Comparison of ENCODE assay signal across 8 mouse cellular contexts in the genomic region with DNA sequence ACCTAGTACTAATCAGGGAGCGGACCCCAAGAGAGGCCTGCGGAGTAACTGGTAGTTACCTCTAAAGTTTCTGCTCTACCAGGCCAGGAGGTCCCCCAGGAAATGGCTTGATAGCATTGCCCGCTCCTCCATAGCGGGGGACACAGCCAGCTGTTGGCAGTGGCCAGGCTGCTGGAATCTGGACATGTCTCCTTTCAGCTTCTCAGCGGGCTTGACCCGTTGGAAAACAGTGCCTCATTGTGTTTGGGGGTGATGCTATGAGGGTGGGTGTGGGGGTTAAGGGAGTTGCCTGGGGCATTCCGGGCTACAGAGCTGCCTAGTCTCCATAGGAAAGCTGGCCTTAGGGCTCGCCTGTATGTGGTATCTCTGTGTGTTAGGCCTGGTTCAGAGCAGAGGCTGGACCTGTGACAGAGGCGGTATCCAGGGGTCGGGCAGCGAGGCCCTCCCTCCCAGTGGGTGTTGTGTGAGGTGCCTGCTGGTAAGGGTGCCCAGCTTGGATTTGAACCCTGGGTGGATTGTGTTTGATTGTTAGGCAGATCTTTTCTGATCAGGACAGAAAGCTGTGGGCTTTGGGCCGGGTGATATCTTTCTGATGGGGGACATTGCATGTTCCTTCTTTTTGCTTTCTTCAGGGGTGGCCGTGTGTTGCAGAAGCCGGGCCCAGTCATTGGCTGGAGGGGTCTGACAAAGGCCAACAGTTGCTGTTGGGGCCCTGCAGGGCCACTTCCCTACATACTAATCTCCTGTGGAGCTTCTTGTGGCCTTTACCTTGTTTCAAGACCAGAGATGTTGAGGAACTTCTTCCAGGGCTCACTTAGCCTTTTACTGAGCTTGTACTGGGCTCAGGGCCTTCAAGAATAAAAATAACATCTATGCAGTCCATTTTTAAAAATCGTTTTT. TPM values are rescaled to one million over a fixed set of nuclear protein-coding genes. Genes with fewer than 3 reads are reported as not detected.
DNase-seq lines count a peak whose midpoint lies in the region; ATAC-seq and TF ChIP-seq lines count a peak whose summit lies in the region.

No protein-coding gene starts in this region.

- TF ChIP-seq CTCF in spleen, adult 2 months (IDR thresholded peaks at IDR 0.05; ENCODE audit: extremely low read depth, insufficient read depth, insufficient read length, insufficient replicate concordance), result no peak

- ATAC-seq in liver, embryonic 13.5 days (ENCODE audit: low read depth), result no peak
- ATAC-seq in stomach, embryonic 16.5 days (ENCODE audit: insufficient read depth, low FRiP score), result no peak

- H3K4me1 ChIP-seq in spleen, adult 2 months (ENCODE audit: control insufficient read depth, insufficient read depth, insufficient read length), result peaks cover 25% of the 10 kb centered on the region; the same call in 1 of the 2 replicates
- H3K4me1 ChIP-seq in liver, embryonic 13.5 days (replicated peaks), result peaks cover 77% of the 10 kb centered on the region
- peaks cover 40% of the 10 kb centered on the region for H3K4me1 ChIP-seq in stomach, embryonic 16.5 days (ENCODE audit: control insufficient read depth, insufficient read depth, low read length)

- no peaks in the 10 kb centered on the region for H3K9me3 ChIP-seq in liver, embryonic 13.5 days (replicated peaks)
- no peaks in the 10 kb centered on the region for H3K9me3 ChIP-seq in stomach, embryonic 16.5 days (replicated peaks; ENCODE audit: control insufficient read depth, low read length)

- H3K4me2 ChIP-seq in liver, embryonic 13.5 days, result peak overlapping the region; percentile 98
- peak overlapping the region; percentile 96 for H3K4me2 ChIP-seq in stomach, embryonic 16.5 days (ENCODE audit: low read depth, low read length)

- no peaks in the 10 kb centered on the region for H3K27me3 ChIP-seq in spleen, adult 2 months (ENCODE audit: control insufficient read depth, insufficient read depth, low read length)
- 0 out of 2 replicates have a peak, but pooled peaks cover 4% of the 10 kb centered on the region for H3K27me3 ChIP-seq in liver, embryonic 13.5 days
- H3K27me3 ChIP-seq in stomach, embryonic 16.5 days (ENCODE audit: control insufficient read depth, insufficient read depth, low read length), result no peaks in the 10 kb centered on the region

- no peak for TF ChIP-seq POLR2A in spleen, adult 2 months (IDR thresholded peaks at IDR 0.05; ENCODE audit: low read depth, low read length)

- peak overlapping the region; percentile 88; the same call in 1 of the 2 replicates for H3K9ac ChIP-seq in liver, embryonic 13.5 days
- H3K9ac ChIP-seq in stomach, embryonic 16.5 days (ENCODE audit: low read length), result peak overlapping the region; percentile 95

- peak; percentile 54 for DNase-seq in cerebellum, adult 11-12 months
- DNase-seq in cerebellum, postnatal 14 days, result no peak
- no peak for DNase-seq in spleen, adult 2 months (ENCODE audit: low read depth in 1 of 2, low spot score in 2 of 2)
- DNase-seq in spleen, postnatal 10 days (ENCODE audit: low spot score in 2 of 2), result no peak
- DNase-seq in liver, embryonic 13.5 days, result no peak
- no peak for DNase-seq in ovary, postnatal 36 days (ENCODE audit: low spot score)
- DNase-seq in thymus, adult 18-20 months, result no peak

- H3K4me3 ChIP-seq in spleen, adult 2 months (ENCODE audit: extremely low read depth, insufficient read depth, insufficient read length), result no peak overlapping the region
- H3K4me3 ChIP-seq in liver, embryonic 13.5 days (replicated peaks), result 0 out of 2 replicates have a peak overlapping the region, but pooled peaks have one; percentile 84
- H3K4me3 ChIP-seq in stomach, embryonic 16.5 days (replicated peaks; ENCODE audit: low read length), result peak overlapping the region; percentile 93

- no peaks in the 10 kb centered on the region for H3K36me3 ChIP-seq in spleen, adult 2 months (ENCODE audit: control insufficient read depth, insufficient read depth, low read length)
- 0 out of 2 replicates have a peak, but pooled peaks cover 2% of the 10 kb centered on the region for H3K36me3 ChIP-seq in liver, embryonic 13.5 days
- H3K36me3 ChIP-seq in stomach, embryonic 16.5 days (ENCODE audit: control insufficient read depth, insufficient read depth, low read length), result no peaks in the 10 kb centered on the region

- 67% methylated on average over 15 of the region's 15 CpGs for WGBS in spleen, adult 2 months
- 50% methylated on average over 15 of the region's 15 CpGs for WGBS in liver, embryonic 13.5 days (ENCODE audit: insufficient replicate concordance)
- 70% methylated on average over 15 of the region's 15 CpGs for WGBS in stomach, embryonic 16.5 days

- peak overlapping the region; percentile 58; the same call in 1 of the 2 replicates for H3K27ac ChIP-seq in spleen, adult 2 months (ENCODE audit: insufficient read depth, low read length)
- H3K27ac ChIP-seq in liver, embryonic 13.5 days, result peak overlapping the region; percentile 64
- peak overlapping the region; percentile 77 for H3K27ac ChIP-seq in stomach, embryonic 16.5 days (ENCODE audit: low read length)

RNA-seq across cellular contexts. Expression of a gene that starts 3.6 kb away (rescaled TPM):
- polyA plus RNA-seq in spleen, adult 2 months (2012; rRNA removed), result 63.8 and 76.1 TPM in 2 replicates
- polyA plus RNA-seq in liver, embryonic 13.5 days (2015; fragmentation: Nextera tagmentation; extraction: Ambion mirVana), result 11.1 and 14.5 TPM in 2 replicates
- polyA plus RNA-seq in stomach, embryonic 16.5 days (2015; fragmentation: Nextera tagmentation; extraction: Ambion mirVana), result 41.9 and 44.5 TPM in 2 replicates

RNA-seq across cellular contexts. Expression of a gene that starts 25.5 kb away (rescaled TPM):
- 19.6 and 28.2 TPM in 2 replicates for polyA plus RNA-seq in spleen, adult 2 months (2012; rRNA removed)
- polyA plus RNA-seq in liver, embryonic 13.5 days (2015; fragmentation: Nextera tagmentation; extraction: Ambion mirVana), result 5.6 and 6.1 TPM in 2 replicates
- 24.4 and 28.0 TPM in 2 replicates for polyA plus RNA-seq in stomach, embryonic 16.5 days (2015; fragmentation: Nextera tagmentation; extraction: Ambion mirVana)

RNA-seq across cellular contexts. Expression of a gene that starts 44.0 kb away (rescaled TPM):
- 284 and 435 TPM in 2 replicates for polyA plus RNA-seq in spleen, adult 2 months (2012; rRNA removed)
- polyA plus RNA-seq in liver, embryonic 13.5 days (2015; fragmentation: Nextera tagmentation; extraction: Ambion mirVana), result 0.35 TPM in 1 of 2 replicates, not detected in the other
- 16.6 and 20.5 TPM in 2 replicates for polyA plus RNA-seq in stomach, embryonic 16.5 days (2015; fragmentation: Nextera tagmentation; extraction: Ambion mirVana)

RNA-seq across cellular contexts. Expression of a gene that starts 49.2 kb away (rescaled TPM):
- polyA plus RNA-seq in spleen, adult 2 months (2012; rRNA removed), result 2,439 and 2,476 TPM in 2 replicates
- 1,664 and 1,673 TPM in 2 replicates for polyA plus RNA-seq in liver, embryonic 13.5 days (2015; fragmentation: Nextera tagmentation; extraction: Ambion mirVana)
- 1,450 and 1,538 TPM in 2 replicates for polyA plus RNA-seq in stomach, embryonic 16.5 days (2015; fragmentation: Nextera tagmentation; extraction: Ambion mirVana)

RNA-seq across cellular contexts. Expression of a gene that starts 55.0 kb away (rescaled TPM):
- polyA plus RNA-seq in spleen, adult 2 months (2012; rRNA removed), result 48.3 and 61.8 TPM in 2 replicates
- polyA plus RNA-seq in liver, embryonic 13.5 days (2015; fragmentation: Nextera tagmentation; extraction: Ambion mirVana), result 18.7 and 19.3 TPM in 2 replicates
- polyA plus RNA-seq in stomach, embryonic 16.5 days (2015; fragmentation: Nextera tagmentation; extraction: Ambion mirVana), result 33.6 and 35.1 TPM in 2 replicates

Comparison
In these comparisons a context has a peak if more than half of its experiments do, and no peak if none do; other contexts are left out.
1. RNA of a gene that starts 44.0 kb away (polyA plus RNA-seq): 284 to 435 TPM in spleen, adult 2 months; 16.6 to 20.5 TPM in stomach, embryonic 16.5 days and 0.35 TPM in liver, embryonic 13.5 days; every median in the first group is over 10 times any median in the second.
2. Peak in every context shown above with its lines, with median percentiles within 50 percentile points of each other: H3K27ac ChIP-seq.